Mouse (Mus musculus): ENCODE measurements at regions not wholly inside any gene's neighbourhood (a gene's known extent, or its start where the extent isn't known, plus 50 kb on each side); places are given as distances from the start of the nearest gene placed in this dataset.
"Not testable (repeated sequence)": the region's sequence is repeated elsewhere in the genome, so short reads cannot be mapped to it uniquely, and the experiment has no call there.

- Histone ChIP-seq H3K27ac (no peak overlapping the region), H3K9ac (replicated peaks) (no peak overlapping the region), H3K4me3 (replicated peaks) (no peak overlapping the region), H3K36me3 (no peaks in the 10 kb centered on the region), H3K4me2 (replicated peaks) (no peak overlapping the region), H3K27me3 (no peaks in the 10 kb centered on the region), H3K4me1 (replicated peaks) (no peaks in the 10 kb centered on the region), H3K9me3 (peaks cover 3% of the 10 kb centered on the region; the same call in 1 of the 2 replicates)
- 88% methylated on average over 4 of the region's 4 CpGs for WGBS
- ATAC-seq = no peak
Measured at GRCm38 (mm10) chr3:31508471-31508870, 198.3 kb upstream of the Slc7a14 start.

- H3K27ac ChIP-seq = no peak overlapping the region
- no peaks in the 10 kb centered on the region for H3K4me1 ChIP-seq (replicated peaks)
- no peaks in the 10 kb centered on the region for H3K36me3 ChIP-seq
- H3K4me3 ChIP-seq (replicated peaks) = no peak overlapping the region
- no peak overlapping the region for H3K4me2 ChIP-seq (replicated peaks)
- WGBS = 71% methylated on average over 10 of the region's 10 CpGs
- no peak overlapping the region for H3K9ac ChIP-seq (replicated peaks)
- no peak for ATAC-seq
- H3K27me3 ChIP-seq = no peaks in the 10 kb centered on the region
- H3K9me3 ChIP-seq = 0 out of 2 replicates have a peak, but pooled peaks cover 12% of the 10 kb centered on the region
Measured at GRCm38 (mm10) chr3:31499201-31499968, 189.2 kb upstream of the Slc7a14 start.

- 100% methylated on average over 1 of the region's 1 CpGs for WGBS
- no peak for ATAC-seq
- H3K27me3 ChIP-seq = no peaks in the 10 kb centered on the region
Measured at GRCm38 (mm10) chr3:31495287-31495686, 185.1 kb upstream of the Slc7a14 start.

GRCm38 (mm10) chr3:31494706-31495105 lies 184.5 kb upstream of the Slc7a14 start:
- Histone ChIP-seq H3K27me3 (no peaks in the 10 kb centered on the region), H3K4me2 (replicated peaks) (no peak overlapping the region), H3K9ac (replicated peaks) (no peak overlapping the region), H3K4me1 (replicated peaks) (no peaks in the 10 kb centered on the region), H3K4me3 (replicated peaks) (no peak overlapping the region), H3K36me3 (no peaks in the 10 kb centered on the region), H3K27ac (no peak overlapping the region), H3K9me3 (0 out of 2 replicates have a peak, but pooled peaks cover 12% of the 10 kb centered on the region)
- no peak for ATAC-seq
- WGBS = 94% methylated on average over 1 of the region's 1 CpGs

More at GRCm38 (mm10) chr3:31495287-31495686, 185.1 kb upstream of the Slc7a14 start:
- H3K36me3 ChIP-seq = no peaks in the 10 kb centered on the region
- H3K9ac ChIP-seq (replicated peaks) = no peak overlapping the region
- no peaks in the 10 kb centered on the region for H3K4me1 ChIP-seq (replicated peaks)
- 0 out of 2 replicates have a peak, but pooled peaks cover 12% of the 10 kb centered on the region for H3K9me3 ChIP-seq
- H3K27ac ChIP-seq = no peak overlapping the region
- H3K4me2 ChIP-seq (replicated peaks) = no peak overlapping the region
- H3K4me3 ChIP-seq (replicated peaks) = no peak overlapping the region

- WGBS = 92% methylated on average over 1 of the region's 1 CpGs
- not testable (repeated sequence) for H3K27ac ChIP-seq
Measured at GRCm38 (mm10) chr3:31491736-31492135, 181.6 kb upstream of the Slc7a14 start.

GRCm38 (mm10) chr3:31487596-31487995 lies 177.4 kb upstream of the Slc7a14 start:
- ATAC-seq = no peak
- WGBS = 68% methylated on average over 6 of the region's 6 CpGs
- no peaks in the 10 kb centered on the region for H3K4me1 ChIP-seq (replicated peaks)
- H3K4me3 ChIP-seq (replicated peaks) = no peak overlapping the region
- H3K4me2 ChIP-seq (replicated peaks) = no peak overlapping the region
- H3K27ac ChIP-seq = no peak overlapping the region
- H3K9me3 ChIP-seq = no peaks in the 10 kb centered on the region
- no peaks in the 10 kb centered on the region for H3K27me3 ChIP-seq
- H3K9ac ChIP-seq (replicated peaks) = no peak overlapping the region
- no peaks in the 10 kb centered on the region for H3K36me3 ChIP-seq

More at GRCm38 (mm10) chr3:31491736-31492135, 181.6 kb upstream of the Slc7a14 start:
- not testable (repeated sequence) for H3K4me1 ChIP-seq (replicated peaks); H3K4me3 ChIP-seq (replicated peaks); H3K27me3 ChIP-seq; H3K9me3 ChIP-seq; H3K4me2 ChIP-seq (replicated peaks); H3K9ac ChIP-seq (replicated peaks); ATAC-seq; H3K36me3 ChIP-seq

- H3K4me1 ChIP-seq (replicated peaks) = no peaks in the 10 kb centered on the region
- no peak overlapping the region for H3K4me2 ChIP-seq (replicated peaks)
- no peak overlapping the region for H3K27ac ChIP-seq
- WGBS = 73% methylated on average over 3 of the region's 3 CpGs
- no peak overlapping the region for H3K9ac ChIP-seq (replicated peaks)
- no peak for ATAC-seq
- no peaks in the 10 kb centered on the region for H3K9me3 ChIP-seq
- H3K36me3 ChIP-seq = no peaks in the 10 kb centered on the region
- no peak overlapping the region for H3K4me3 ChIP-seq (replicated peaks)
- no peaks in the 10 kb centered on the region for H3K27me3 ChIP-seq
Measured at GRCm38 (mm10) chr3:31481964-31482363, 171.8 kb upstream of the Slc7a14 start.

GRCm38 (mm10) chr3:31467882-31468281 lies 157.7 kb upstream of the Slc7a14 start:
- Histone ChIP-seq H3K4me1 (replicated peaks) (0 out of 2 replicates have a peak, but pooled peaks cover 3% of the 10 kb centered on the region), H3K9ac (replicated peaks) (no peak overlapping the region), H3K27ac (no peak overlapping the region), H3K36me3 (no peaks in the 10 kb centered on the region), H3K27me3 (no peaks in the 10 kb centered on the region), H3K9me3 (no peaks in the 10 kb centered on the region), H3K4me2 (replicated peaks) (no peak overlapping the region), H3K4me3 (replicated peaks) (no peak overlapping the region)
- ATAC-seq = peak; percentile 66
- WGBS = 19% methylated on average over 1 of the region's 1 CpGs

GRCm38 (mm10) chr3:31464260-31464659 lies 154.1 kb upstream of the Slc7a14 start:
- H3K27me3 ChIP-seq = no peaks in the 10 kb centered on the region
- H3K9me3 ChIP-seq = no peaks in the 10 kb centered on the region
- H3K27ac ChIP-seq = no peak overlapping the region
- no peaks in the 10 kb centered on the region for H3K36me3 ChIP-seq
- H3K4me1 ChIP-seq (replicated peaks) = 0 out of 2 replicates have a peak, but pooled peaks cover 3% of the 10 kb centered on the region
- H3K4me3 ChIP-seq (replicated peaks) = no peak overlapping the region
- no peak overlapping the region for H3K9ac ChIP-seq (replicated peaks)
- WGBS = 81% methylated on average over 4 of the region's 4 CpGs
- ATAC-seq = no peak
- H3K4me2 ChIP-seq (replicated peaks) = no peak overlapping the region

GRCm38 (mm10) chr3:31459456-31459855 lies 149.3 kb upstream of the Slc7a14 start:
- Histone ChIP-seq H3K27me3 (no peaks in the 10 kb centered on the region), H3K36me3 (no peaks in the 10 kb centered on the region), H3K4me1 (replicated peaks) (peaks cover 10% of the 10 kb centered on the region; the same call in 1 of the 2 replicates), H3K9me3 (no peaks in the 10 kb centered on the region), H3K9ac (replicated peaks) (no peak overlapping the region), H3K4me3 (replicated peaks) (no peak overlapping the region), H3K4me2 (replicated peaks) (no peak overlapping the region), H3K27ac (no peak overlapping the region)
- ATAC-seq = 0 out of 2 replicates have a peak, but pooled peaks have one; percentile 35
- 61% methylated on average over 5 of the region's 5 CpGs for WGBS

- peaks cover 10% of the 10 kb centered on the region; the same call in 1 of the 2 replicates for H3K4me1 ChIP-seq (replicated peaks)
- no peak overlapping the region for H3K27ac ChIP-seq
- H3K27me3 ChIP-seq = no peaks in the 10 kb centered on the region
- no peaks in the 10 kb centered on the region for H3K9me3 ChIP-seq
- 43% methylated on average over 3 of the region's 4 CpGs for WGBS
- no peak overlapping the region for H3K4me3 ChIP-seq (replicated peaks)
- peak; percentile 85 for ATAC-seq
- no peak overlapping the region for H3K9ac ChIP-seq (replicated peaks)
- no peaks in the 10 kb centered on the region for H3K36me3 ChIP-seq
- H3K4me2 ChIP-seq (replicated peaks) = no peak overlapping the region
Measured at GRCm38 (mm10) chr3:31457938-31458337, 147.8 kb upstream of the Slc7a14 start.

GRCm38 (mm10) chr3:31455031-31455430 lies 144.9 kb upstream of the Slc7a14 start:
- WGBS = 82% methylated on average over 5 of the region's 5 CpGs
- H3K4me1 ChIP-seq (replicated peaks) = peaks cover 10% of the 10 kb centered on the region; the same call in 1 of the 2 replicates

More at GRCm38 (mm10) chr3:31455031-31455430, 144.9 kb upstream of the Slc7a14 start:
- no peaks in the 10 kb centered on the region for H3K9me3 ChIP-seq
- H3K27me3 ChIP-seq = no peaks in the 10 kb centered on the region
- no peak for ATAC-seq
- no peak overlapping the region for H3K4me2 ChIP-seq (replicated peaks)
- H3K4me3 ChIP-seq (replicated peaks) = no peak overlapping the region
- no peak overlapping the region for H3K9ac ChIP-seq (replicated peaks)
- H3K27ac ChIP-seq = no peak overlapping the region
- no peaks in the 10 kb centered on the region for H3K36me3 ChIP-seq

Measured in midbrain, embryonic 13.5 days (tissue).